Mouse (Mus musculus): ENCODE measurements around the gene Sez6l.

DNA sequence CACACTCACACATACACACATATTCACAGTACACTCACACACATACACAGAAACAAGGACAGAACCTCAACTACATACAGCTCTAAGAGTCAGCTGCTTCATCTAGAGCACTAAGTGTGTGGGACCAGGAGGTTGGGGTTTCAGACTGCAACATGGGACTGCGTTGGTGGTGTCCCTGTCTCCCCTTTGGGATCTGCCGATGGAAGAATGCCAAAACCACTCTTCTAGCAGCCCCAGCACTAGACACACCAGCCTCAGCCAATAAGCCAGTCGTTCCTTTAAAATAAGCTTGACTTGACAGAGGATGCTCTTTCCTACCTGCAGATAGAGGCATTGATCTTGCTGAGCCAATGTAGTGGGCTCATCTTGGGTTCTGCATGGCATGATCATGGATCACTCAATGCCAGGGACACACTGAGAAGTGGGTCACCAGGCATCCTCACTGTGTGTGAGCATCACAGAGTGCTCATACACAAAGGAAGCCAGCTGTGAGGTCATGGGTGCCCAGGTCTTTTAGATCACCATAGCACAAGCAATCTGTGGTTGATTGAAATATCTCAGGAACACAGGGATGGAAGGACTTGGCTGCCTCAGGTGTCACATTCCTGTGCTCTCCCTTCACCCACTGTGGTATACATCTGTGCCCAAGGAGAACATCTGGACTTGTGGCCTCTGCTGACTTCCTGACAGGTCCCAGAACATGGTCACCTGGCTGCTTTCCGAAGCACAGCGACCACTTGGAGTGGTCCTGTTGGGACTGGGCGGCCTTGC is 22.7 kb upstream of the Sez6l start:
- TF ChIP-seq GATA1 (IDR thresholded peaks at IDR 0.05; ENCODE audit: low read length), result no peak
- TF ChIP-seq TAL1 (IDR thresholded peaks at IDR 0.05; ENCODE audit: low read length), result no peak
